Mouse (Mus musculus): ENCODE measurements around the gene Dlg4.
"Not testable (repeated sequence)": the region's sequence is repeated elsewhere in the genome, so short reads cannot be mapped to it uniquely, and the experiment has no call there.

Gene Dlg4

GRCm38 (mm10) chr11:70053898-70054570, 37.3 kb downstream of the Dlg4 start, which contains the start of gene Asgr1:
TSS of gene Asgr1 (plus strand) at chr11:70054085.
- DNase-seq = no peak

DNA sequence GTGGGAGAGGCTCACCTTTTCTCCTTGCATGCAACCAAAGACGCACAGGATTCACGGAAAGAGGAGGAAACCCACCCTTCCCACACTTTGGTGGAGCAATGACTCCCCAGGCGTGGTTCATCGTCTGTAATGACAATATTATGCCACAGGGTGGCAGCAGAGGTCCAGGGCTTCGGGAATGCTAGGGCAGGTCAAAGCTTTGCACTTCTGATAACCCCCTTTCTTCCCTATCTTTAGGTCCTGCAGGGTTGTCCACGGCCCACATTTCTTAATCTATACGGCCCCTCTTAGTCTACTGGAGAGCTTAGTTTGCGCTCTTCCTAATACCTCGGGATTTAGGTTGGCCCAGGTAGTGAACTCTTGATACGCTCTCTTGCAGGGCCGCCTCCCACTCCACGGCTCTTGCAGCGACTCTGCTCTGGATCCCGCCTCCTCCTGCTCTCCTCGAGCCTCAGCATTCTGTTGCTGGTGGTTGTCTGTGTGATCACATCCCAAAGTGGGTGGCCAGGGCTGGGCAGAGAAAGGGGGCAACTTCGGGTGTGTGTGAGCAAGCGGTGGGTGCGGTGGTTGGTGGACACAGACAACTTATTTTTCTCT, 39.0 kb downstream of the Dlg4 start:
- peak; percentile 94 for DNase-seq

- no peak for DNase-seq
These were observed 41.1 kb downstream of the Dlg4 start for GRCm38 (mm10) chr11:70057805-70058204.

DNA sequence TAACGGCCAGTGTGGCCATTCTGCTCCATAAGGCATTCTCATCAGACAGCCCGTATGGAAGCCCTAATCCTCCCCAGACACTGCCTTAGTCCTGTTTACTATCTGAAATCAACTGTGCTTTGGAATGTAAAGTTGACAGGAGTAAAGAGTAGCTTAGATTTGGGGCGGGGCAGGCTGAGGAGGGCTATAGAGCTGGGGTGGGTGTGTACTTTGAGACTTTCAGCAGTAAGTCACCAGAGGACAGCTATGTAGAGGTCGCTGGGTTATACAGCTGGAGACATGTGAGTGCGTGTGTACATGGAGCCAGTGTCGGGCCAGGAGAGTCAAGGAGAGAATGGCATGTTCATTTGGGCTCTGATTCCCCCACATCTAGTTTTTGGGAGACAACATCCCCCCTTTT, 43.2 kb downstream of the Dlg4 start:
- DNase-seq = no peak

- DNase-seq = no peak
These were observed 46.3 kb downstream of the Dlg4 start for GRCm38 (mm10) chr11:70063053-70063452.

GRCm38 (mm10) chr11:70066701-70067100, 50.0 kb downstream of the Dlg4 start:
- no peak for DNase-seq

DNA sequence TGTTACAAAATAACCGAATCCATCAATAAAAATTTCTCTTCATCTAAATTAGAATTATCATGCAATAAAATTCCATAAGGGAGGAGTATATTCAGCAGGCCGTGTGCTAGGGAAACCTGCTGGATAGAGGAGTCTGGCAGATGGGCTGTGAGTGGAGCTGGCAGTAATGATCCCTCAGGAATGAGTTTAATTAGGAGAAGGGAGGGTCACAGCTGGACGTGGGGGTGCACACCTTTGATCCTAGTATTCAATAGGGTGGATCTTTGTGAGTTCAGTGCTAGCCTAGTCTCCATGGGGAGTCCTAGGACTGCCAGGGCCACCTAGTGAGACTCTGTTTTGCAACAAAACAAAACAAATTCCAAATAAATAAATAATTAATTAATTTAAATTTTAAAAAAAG, 51.5 kb downstream of the Dlg4 start:
- DNase-seq = no peak

DNA sequence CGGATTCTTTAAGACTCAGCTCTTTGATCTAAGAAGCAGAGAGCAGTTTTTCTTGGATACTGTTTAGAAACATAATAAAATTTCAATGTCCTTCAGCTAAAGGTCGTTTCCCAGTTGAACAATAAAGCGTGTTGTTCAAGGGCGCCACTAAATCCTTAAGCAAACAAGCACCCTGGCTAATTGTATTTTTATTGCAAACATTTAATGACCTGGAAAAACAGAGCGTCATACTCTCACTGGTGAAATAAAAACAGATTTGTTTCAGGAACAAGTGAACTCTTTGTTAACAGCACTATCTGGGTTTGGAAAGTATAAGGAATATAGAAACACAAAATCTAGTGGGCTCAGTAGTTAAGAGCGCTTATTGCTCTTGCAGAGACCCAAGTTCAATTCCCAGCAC, 53.3 kb downstream of the Dlg4 start:
- no peak for DNase-seq

DNA sequence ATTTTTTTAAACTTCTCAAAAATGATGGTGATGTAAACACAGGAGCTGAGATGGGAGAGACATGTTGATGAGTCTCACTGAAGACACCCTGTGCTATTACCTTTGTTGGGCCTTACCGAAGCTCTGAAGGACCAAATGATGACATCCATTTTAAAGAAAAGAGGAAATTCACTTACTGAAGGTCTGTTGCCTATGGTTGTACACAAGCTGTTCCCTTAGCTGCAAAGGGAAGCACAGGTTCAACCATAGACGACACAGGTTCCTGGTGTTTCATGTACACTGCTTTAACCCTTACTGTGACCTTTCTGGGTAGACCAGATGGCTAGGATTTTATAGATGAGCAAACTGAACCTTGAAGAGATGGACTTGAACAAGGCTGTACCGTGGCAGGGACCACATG, 53.9 kb downstream of the Dlg4 start:
- DNase-seq = not testable (repeated sequence)

- peak; percentile 94 for DNase-seq
These were observed 57.8 kb downstream of the Dlg4 start for GRCm38 (mm10) chr11:70074379-70075071.

DNA sequence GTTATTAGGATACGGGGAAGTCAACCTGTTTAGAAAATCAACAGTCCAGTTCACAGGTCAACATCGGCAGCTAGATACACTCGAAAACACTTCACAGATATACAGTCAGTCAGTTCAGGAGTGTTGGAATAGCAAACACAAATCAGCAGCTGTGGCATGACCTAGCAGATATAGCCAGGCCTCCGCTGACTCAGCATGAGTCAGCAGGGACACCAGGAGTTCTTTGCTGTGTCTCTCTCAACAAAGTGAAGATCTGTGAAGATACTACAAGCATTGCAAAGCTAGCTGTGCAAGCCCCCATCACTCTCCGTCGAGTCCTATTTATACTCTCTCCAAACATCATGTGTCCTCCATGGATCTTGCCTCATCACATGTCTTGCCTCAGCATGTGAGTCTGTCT, 58.8 kb downstream of the Dlg4 start:
- DNase-seq = no peak

GRCm38 (mm10) chr11:70077441-70077840, 60.7 kb downstream of the Dlg4 start:
- no peak for DNase-seq

GRCm38 (mm10) chr11:70079175-70079574, 62.4 kb downstream of the Dlg4 start:
- no peak for DNase-seq

- peak; percentile 95 for DNase-seq
These were observed 63.2 kb downstream of the Dlg4 start for GRCm38 (mm10) chr11:70079928-70080327.

- no peak for DNase-seq
These were observed 64.3 kb downstream of the Dlg4 start for GRCm38 (mm10) chr11:70080803-70081590.

DNA sequence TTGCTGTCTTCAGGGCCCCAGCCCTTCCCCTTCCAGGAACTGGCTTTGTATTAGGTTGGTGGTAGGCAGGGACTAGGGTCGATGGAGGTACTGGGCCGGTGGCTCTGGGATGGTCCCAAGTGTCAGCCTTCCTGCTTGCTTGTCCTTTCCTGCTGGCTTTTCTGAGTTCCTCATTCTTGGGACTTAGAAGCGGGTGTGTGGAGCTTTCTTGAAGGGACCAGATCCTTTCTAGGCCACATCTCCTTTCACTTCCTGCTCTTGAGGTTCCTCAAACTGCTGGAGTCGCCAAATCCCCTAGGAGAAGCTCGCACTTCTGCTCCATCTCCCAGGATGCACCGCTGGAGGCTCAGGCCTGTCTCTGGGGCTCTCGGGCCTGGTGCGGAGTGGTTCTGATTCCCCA, 67.8 kb downstream of the Dlg4 start:
- DNase-seq = peak; percentile 98

GRCm38 (mm10) chr11:70091986-70092783, 75.4 kb downstream of the Dlg4 start, which contains the start of gene Asgr2:
TSS of gene Asgr2 (plus strand) at chr11:70092644.
- DNase-seq = peak; percentile 97

Data from heart, adult 11 months (tissue).